8 mouse cellular contexts compared by ENCODE assay signal in the genomic region with DNA sequence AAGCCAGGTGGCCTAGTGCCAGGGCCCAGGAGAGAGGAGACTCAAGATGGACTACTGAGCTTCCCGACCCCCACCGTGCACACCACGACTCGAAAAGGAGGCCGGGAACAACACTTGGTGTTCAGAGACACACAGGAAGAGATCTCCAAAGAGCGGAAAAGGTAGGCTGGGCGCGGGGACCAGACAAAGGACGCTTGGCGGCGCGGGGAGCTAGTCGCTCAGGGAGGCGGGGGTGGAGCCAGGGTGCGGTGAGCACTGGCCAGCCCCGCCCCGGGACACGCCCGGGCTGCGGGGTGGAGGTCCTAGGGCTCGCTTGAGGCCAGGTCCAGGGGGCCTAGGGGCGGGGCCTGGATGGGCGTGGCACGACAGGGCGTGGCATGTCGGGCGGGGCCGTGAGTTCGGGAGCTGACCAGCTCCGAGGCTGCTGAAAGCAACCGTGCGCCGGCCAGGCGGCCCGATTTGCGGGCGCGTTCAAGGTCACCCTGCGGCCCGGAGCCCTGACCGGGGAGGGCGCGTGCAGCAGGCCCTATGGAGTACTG. TPM values are rescaled to one million over a fixed set of nuclear protein-coding genes. Genes with fewer than 3 reads are reported as not detected.
A peak's percentile ranks its signal among the peaks of the same experiment; 100 is the strongest.
DNase-seq lines count a peak whose midpoint lies in the region; ATAC-seq lines count a peak whose summit lies in the region.

No protein-coding gene starts in this region.

- ATAC-seq in inflammation-experienced regulatory T-cells, adult 6 months: peak; percentile 6
- peak; percentile 34 for ATAC-seq in megakaryocyte, adult 5-6 weeks (ENCODE audit: poor library complexity, severe bottlenecking)

- DNase-seq in adrenal gland, adult 8-10 months: peak; percentile 40
- peak; percentile 90 for DNase-seq in cerebellum, adult 9-10 months
- DNase-seq in forelimb bud, embryonic 11.5 days (ENCODE audit: low read depth, low spot score): peak; percentile 52
- peak; percentile 62 to 70 for DNase-seq in left cerebral cortex, postnatal 25 days (ENCODE audit: low spot score in 2 of 2)
- peak; percentile 63 for DNase-seq in right cerebral cortex, postnatal 14 days
- DNase-seq in adipocyte (ENCODE audit: low spot score): no peak

- intact Hi-C loops in left cerebral cortex, postnatal 25 days (cut with DNase I): loop anchor here (5.0 kb wide), 1 partner anchor 88 kb away; the partner anchor contains the start of gene Epor

RNA-seq across cellular contexts. Expression of gene Elavl3, which starts 1.4 kb away (rescaled TPM):
- total RNA-seq in adrenal gland, adult 8-10 months (2022): 1 to 10 TPM; 1.8 to 4.6 (median 2.9) TPM
- not detected for polyA plus RNA-seq in inflammation-experienced regulatory T-cells, adult 6 months (2017; shearing (Covaris generic))
- total RNA-seq in left cerebral cortex, postnatal 25 days (2021): 100 to 1,000 TPM; 158 to 160 TPM
- not detected in 2 replicates for total RNA-seq in megakaryocyte, adult 5-6 weeks (2015)
- total RNA-seq in megakaryocyte, adult 5-6 weeks (2017): not detected in 2 replicates

RNA-seq across cellular contexts. Expression of gene Gm49318, which starts 20.6 kb away (rescaled TPM):
- under 1 TPM in 1 of 4 experiments, not detected in 3; 0.73 TPM for total RNA-seq in adrenal gland, adult 8-10 months (2022)
- polyA plus RNA-seq in inflammation-experienced regulatory T-cells, adult 6 months (2017; shearing (Covaris generic)): not detected
- total RNA-seq in left cerebral cortex, postnatal 25 days (2021): 1 to 10 TPM in 1 of 2 experiments, under 1 TPM in 1; 0.94 to 4.1 TPM
- total RNA-seq in megakaryocyte, adult 5-6 weeks (2015): not detected in 2 replicates
- not detected in 2 replicates for total RNA-seq in megakaryocyte, adult 5-6 weeks (2017)

RNA-seq across cellular contexts. Expression of gene Zfp653, which starts 20.8 kb away (rescaled TPM):
- total RNA-seq in adrenal gland, adult 8-10 months (2022): 10 to 100 TPM in 3 of 4 experiments, 1 to 10 TPM in 1; 6.9 to 15.6 (median 12.3) TPM
- 1 to 10 TPM; 2.9 to 7.0 (median 6.5) TPM for polyA plus RNA-seq in inflammation-experienced regulatory T-cells, adult 6 months (2017; shearing (Covaris generic))
- 10 to 100 TPM; 18.0 to 19.3 TPM for total RNA-seq in left cerebral cortex, postnatal 25 days (2021)
- total RNA-seq in megakaryocyte, adult 5-6 weeks (2015): 4.4 and 6.1 TPM in 2 replicates
- total RNA-seq in megakaryocyte, adult 5-6 weeks (2017): 6.2 and 8.6 TPM in 2 replicates

RNA-seq across cellular contexts. Expression of gene Ecsit, which starts 34.8 kb away (rescaled TPM):
- 10 to 100 TPM; 41.2 to 50.4 (median 48.9) TPM for total RNA-seq in adrenal gland, adult 8-10 months (2022)
- 10 to 100 TPM; 27.7 to 40.0 (median 37.7) TPM for polyA plus RNA-seq in inflammation-experienced regulatory T-cells, adult 6 months (2017; shearing (Covaris generic))
- 10 to 100 TPM; 40.5 to 45.2 TPM for total RNA-seq in left cerebral cortex, postnatal 25 days (2021)
- total RNA-seq in megakaryocyte, adult 5-6 weeks (2015): 3.9 and 5.0 TPM in 2 replicates
- total RNA-seq in megakaryocyte, adult 5-6 weeks (2017): 10.8 and 11.1 TPM in 2 replicates

RNA-seq across cellular contexts. Expression of gene Prkcsh, which starts 47.8 kb away (rescaled TPM):
- 100 to 1,000 TPM; 167 to 190 (median 180) TPM for total RNA-seq in adrenal gland, adult 8-10 months (2022)
- 10 to 100 TPM; 30.8 to 47.7 (median 36.1) TPM for polyA plus RNA-seq in inflammation-experienced regulatory T-cells, adult 6 months (2017; shearing (Covaris generic))
- total RNA-seq in left cerebral cortex, postnatal 25 days (2021): 10 to 100 TPM; 97.0 to 98.1 TPM
- total RNA-seq in megakaryocyte, adult 5-6 weeks (2015): 25.4 and 28.8 TPM in 2 replicates
- 70.7 and 76.5 TPM in 2 replicates for total RNA-seq in megakaryocyte, adult 5-6 weeks (2017)

Comparison
In these comparisons a context has a peak if more than half of its experiments do, and no peak if none do; other contexts are left out.
1. RNA of gene Elavl3, which starts 1.4 kb away (total RNA-seq): 158 to 160 TPM in left cerebral cortex, postnatal 25 days; 1.8 to 4.6 TPM in adrenal gland, adult 8-10 months and not detected in megakaryocyte, adult 5-6 weeks; every median in the first group is over 10 times any median in the second.